Mouse (Mus musculus): ENCODE data around the gene Id3. TPM values are rescaled to one million over a fixed set of nuclear protein-coding genes. Genes with fewer than 3 reads are reported as not detected.

Gene Id3
- total RNA-seq, 1 experiment = 126 TPM

DNA sequence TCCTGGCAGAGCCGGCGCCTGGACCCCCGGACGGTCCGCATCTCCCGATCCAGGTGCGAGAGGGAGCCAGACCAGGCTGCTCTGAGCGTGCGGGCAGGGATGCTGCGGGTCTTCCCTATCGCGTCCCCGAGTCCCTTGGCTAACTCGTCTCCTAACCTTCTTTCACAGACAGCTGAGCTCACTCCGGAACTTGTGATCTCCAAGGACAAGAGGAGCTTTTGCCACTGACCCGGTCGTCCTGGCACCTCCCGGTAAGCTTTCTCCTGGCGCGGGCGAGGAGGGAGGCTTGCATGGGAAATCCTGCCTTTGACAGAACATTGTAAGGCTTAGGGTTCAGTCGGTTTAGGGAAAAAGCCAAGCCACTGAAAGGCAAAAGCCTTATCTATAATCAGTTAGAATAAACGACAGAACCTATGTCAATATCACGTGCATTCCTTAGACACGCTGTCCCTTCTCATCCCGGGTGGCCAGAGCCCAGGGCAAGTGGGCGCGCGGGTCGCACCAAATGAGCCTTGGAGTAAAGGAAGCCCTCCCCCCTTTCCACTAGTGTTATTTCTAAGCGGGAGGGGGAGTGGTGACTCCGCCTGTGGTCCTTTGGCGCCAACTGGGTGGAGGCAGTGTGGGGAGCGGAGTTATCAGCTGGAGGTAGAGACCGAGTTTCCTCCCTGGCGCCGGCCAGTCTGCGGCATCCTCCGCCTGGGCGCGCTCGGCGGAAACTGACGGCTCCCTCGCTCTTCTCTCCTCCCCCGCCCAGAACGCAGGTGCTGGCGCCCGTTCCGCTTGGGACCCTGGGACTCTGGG lies 1.0 kb downstream of the Id3 start:
- no peak for DNase-seq (ENCODE audit: low read depth, low spot score)
- Histone ChIP-seq H3K27ac (ENCODE audit: insufficient read depth, low read depth, low read length, poor library complexity, severe bottlenecking) (no peak overlapping the region), H3K9ac (ENCODE audit: insufficient read depth, low read depth, low read length, poor library complexity, severe bottlenecking) (peak overlapping the region; percentile 49), H3K9me3 (ENCODE audit: control insufficient read depth, insufficient read depth, low read depth, low read length) (no peaks in the 10 kb centered on the region), H3K36me3 (ENCODE audit: control insufficient read depth, insufficient read depth, low read length, poor library complexity, severe bottlenecking) (no peaks in the 10 kb centered on the region; the same call in 1 of the 2 replicates), H3K4me3 (ENCODE audit: insufficient read depth in 1 of 2, low read depth in 1 of 2, low read length in 2 of 2, poor library complexity in 1 of 2, severe bottlenecking in 1 of 2) (peak overlapping the region; percentile 73 to 75), H3K4me1 (ENCODE audit: control insufficient read depth in 2 of 2, insufficient read depth in 2 of 2, low read length in 2 of 2, poor library complexity in 1 of 2) (peaks cover 3 to 11% of the 10 kb centered on the region in 2 experiments; a peak in 3 of 4 replicates)
- TF ChIP-seq ZC3H11A (IDR thresholded peaks at IDR 0.05; ENCODE audit: borderline replicate concordance, low read depth, low read length) (no peak), MAFK (IDR thresholded peaks at IDR 0.05; ENCODE audit: insufficient read depth, low read depth, low read length) (no peak), HCFC1 (IDR thresholded peaks at IDR 0.05; ENCODE audit: borderline replicate concordance, insufficient read depth, low read length) (no peak), CHD2 (IDR thresholded peaks at IDR 0.05; ENCODE audit: low read depth, low read length) (no peak)
- in situ Hi-C loops (cut with MboI; ENCODE audit: low sequenced_read_pairs in 2 of 2, unreplicated experiment in 2 of 2) = no loop called here

DNA sequence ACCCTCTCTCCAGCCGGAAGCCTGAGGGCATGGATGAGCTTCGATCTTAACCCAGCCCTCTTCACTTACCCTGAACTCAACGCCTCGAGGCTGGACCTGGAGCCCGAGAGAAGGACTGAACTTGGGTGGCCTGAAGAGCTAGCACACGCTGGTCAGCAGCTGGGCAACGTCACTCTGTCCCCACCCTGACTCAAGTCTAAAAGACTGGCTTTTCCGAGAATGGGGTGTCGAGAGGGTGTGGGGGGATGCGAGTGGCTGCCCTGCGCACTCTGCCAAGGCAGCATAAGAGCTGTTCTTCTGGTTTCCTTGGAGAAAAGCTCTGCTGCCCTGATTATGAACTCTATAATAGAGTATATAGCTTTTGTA lies 1.6 kb downstream of the Id3 start:
- peak overlapping the region; percentile 73 to 75 for H3K4me3 ChIP-seq (ENCODE audit: insufficient read depth in 1 of 2, low read depth in 1 of 2, low read length in 2 of 2, poor library complexity in 1 of 2, severe bottlenecking in 1 of 2)
- peaks cover 3 to 9% of the 10 kb centered on the region in 2 experiments; a peak in 3 of 4 replicates for H3K4me1 ChIP-seq (ENCODE audit: control insufficient read depth in 2 of 2, insufficient read depth in 2 of 2, low read length in 2 of 2, poor library complexity in 1 of 2)
- TF ChIP-seq CHD2 (IDR thresholded peaks at IDR 0.05; ENCODE audit: low read depth, low read length) (no peak), HCFC1 (IDR thresholded peaks at IDR 0.05; ENCODE audit: borderline replicate concordance, insufficient read depth, low read length) (no peak), MAFK (IDR thresholded peaks at IDR 0.05; ENCODE audit: insufficient read depth, low read depth, low read length) (no peak), ZNF384 (IDR thresholded peaks at IDR 0.05; ENCODE audit: low read depth, low read length) (no peak), ZC3H11A (IDR thresholded peaks at IDR 0.05; ENCODE audit: borderline replicate concordance, low read depth, low read length) (no peak)
- H3K9me3 ChIP-seq (ENCODE audit: control insufficient read depth, insufficient read depth, low read depth, low read length) = no peaks in the 10 kb centered on the region
- no peaks in the 10 kb centered on the region; the same call in 1 of the 2 replicates for H3K36me3 ChIP-seq (ENCODE audit: control insufficient read depth, insufficient read depth, low read length, poor library complexity, severe bottlenecking)
- in situ Hi-C loops (cut with MboI; ENCODE audit: low sequenced_read_pairs in 2 of 2, unreplicated experiment in 2 of 2) = no loop called here
- H3K27ac ChIP-seq (ENCODE audit: insufficient read depth, low read depth, low read length, poor library complexity, severe bottlenecking) = no peak overlapping the region
- DNase-seq (ENCODE audit: low read depth, low spot score) = no peak
- H3K9ac ChIP-seq (ENCODE audit: insufficient read depth, low read depth, low read length, poor library complexity, severe bottlenecking) = peak overlapping the region; percentile 49

- no peak for DNase-seq (ENCODE audit: low read depth, low spot score)
- peaks cover 3 to 9% of the 10 kb centered on the region in 2 experiments; a peak in 3 of 4 replicates for H3K4me1 ChIP-seq (ENCODE audit: control insufficient read depth in 2 of 2, insufficient read depth in 2 of 2, low read length in 2 of 2, poor library complexity in 1 of 2)
- no peak overlapping the region for H3K27ac ChIP-seq (ENCODE audit: insufficient read depth, low read depth, low read length, poor library complexity, severe bottlenecking)
- no peaks in the 10 kb centered on the region; the same call in 1 of the 2 replicates for H3K36me3 ChIP-seq (ENCODE audit: control insufficient read depth, insufficient read depth, low read length, poor library complexity, severe bottlenecking)
- no peak overlapping the region; the same call in 1 of the 2 replicates for H3K9ac ChIP-seq (ENCODE audit: insufficient read depth, low read depth, low read length, poor library complexity, severe bottlenecking)
- no peak overlapping the region; a peak in 1 of 4 replicates for H3K4me3 ChIP-seq (ENCODE audit: insufficient read depth in 1 of 2, low read depth in 1 of 2, low read length in 2 of 2, poor library complexity in 1 of 2, severe bottlenecking in 1 of 2)
- TF ChIP-seq ZC3H11A (IDR thresholded peaks at IDR 0.05; ENCODE audit: borderline replicate concordance, low read depth, low read length) = no peak
- TF ChIP-seq ZNF384 (IDR thresholded peaks at IDR 0.05; ENCODE audit: low read depth, low read length) = no peak
- TF ChIP-seq CHD2 (IDR thresholded peaks at IDR 0.05; ENCODE audit: low read depth, low read length) = no peak
- no peak for TF ChIP-seq HCFC1 (IDR thresholded peaks at IDR 0.05; ENCODE audit: borderline replicate concordance, insufficient read depth, low read length)
- TF ChIP-seq MAFK (IDR thresholded peaks at IDR 0.05; ENCODE audit: insufficient read depth, low read depth, low read length) = no peak
- H3K9me3 ChIP-seq (ENCODE audit: control insufficient read depth, insufficient read depth, low read depth, low read length) = no peaks in the 10 kb centered on the region
- in situ Hi-C loops (cut with MboI; ENCODE audit: low sequenced_read_pairs in 2 of 2, unreplicated experiment in 2 of 2) = no loop called here
Measured at GRCm38 (mm10) chr4:136145362-136145885, 2.1 kb downstream of the Id3 start.

GRCm38 (mm10) chr4:136145991-136146711 lies 2.9 kb downstream of the Id3 start:
- no peak for DNase-seq (ENCODE audit: low read depth, low spot score)
- Histone ChIP-seq H3K9ac (ENCODE audit: insufficient read depth, low read depth, low read length, poor library complexity, severe bottlenecking) (no peak overlapping the region; the same call in 1 of the 2 replicates), H3K27ac (ENCODE audit: insufficient read depth, low read depth, low read length, poor library complexity, severe bottlenecking) (no peak overlapping the region), H3K4me3 (ENCODE audit: insufficient read depth in 1 of 2, low read depth in 1 of 2, low read length in 2 of 2, poor library complexity in 1 of 2, severe bottlenecking in 1 of 2) (no peak overlapping the region), H3K9me3 (ENCODE audit: control insufficient read depth, insufficient read depth, low read depth, low read length) (no peaks in the 10 kb centered on the region), H3K4me1 (ENCODE audit: control insufficient read depth in 2 of 2, insufficient read depth in 2 of 2, low read length in 2 of 2, poor library complexity in 1 of 2) (peaks cover 3 to 9% of the 10 kb centered on the region in 2 experiments; a peak in 3 of 4 replicates), H3K36me3 (ENCODE audit: control insufficient read depth, insufficient read depth, low read length, poor library complexity, severe bottlenecking) (no peaks in the 10 kb centered on the region; the same call in 1 of the 2 replicates)
- in situ Hi-C loops (cut with MboI; ENCODE audit: low sequenced_read_pairs in 2 of 2, unreplicated experiment in 2 of 2) = no loop called here
- TF ChIP-seq CHD2 (IDR thresholded peaks at IDR 0.05; ENCODE audit: low read depth, low read length) = no peak
- TF ChIP-seq ZNF384 (IDR thresholded peaks at IDR 0.05; ENCODE audit: low read depth, low read length) = no peak
- no peak for TF ChIP-seq MAFK (IDR thresholded peaks at IDR 0.05; ENCODE audit: insufficient read depth, low read depth, low read length)
- TF ChIP-seq HCFC1 (IDR thresholded peaks at IDR 0.05; ENCODE audit: borderline replicate concordance, insufficient read depth, low read length) = no peak
- TF ChIP-seq ZC3H11A (IDR thresholded peaks at IDR 0.05; ENCODE audit: borderline replicate concordance, low read depth, low read length) = no peak

All from ES-E14 (cell line).